Mouse (Mus musculus) left cerebral cortex, adult 11 months (tissue): Measurements from ENCODE around the gene Ints14.

Experiments
- DNase-seq: peaks from one replicate; pipeline ENCODE4 v3.0.0; 2022; ENCODE audit warnings: low spot score

The Ints14 gene

DNA sequence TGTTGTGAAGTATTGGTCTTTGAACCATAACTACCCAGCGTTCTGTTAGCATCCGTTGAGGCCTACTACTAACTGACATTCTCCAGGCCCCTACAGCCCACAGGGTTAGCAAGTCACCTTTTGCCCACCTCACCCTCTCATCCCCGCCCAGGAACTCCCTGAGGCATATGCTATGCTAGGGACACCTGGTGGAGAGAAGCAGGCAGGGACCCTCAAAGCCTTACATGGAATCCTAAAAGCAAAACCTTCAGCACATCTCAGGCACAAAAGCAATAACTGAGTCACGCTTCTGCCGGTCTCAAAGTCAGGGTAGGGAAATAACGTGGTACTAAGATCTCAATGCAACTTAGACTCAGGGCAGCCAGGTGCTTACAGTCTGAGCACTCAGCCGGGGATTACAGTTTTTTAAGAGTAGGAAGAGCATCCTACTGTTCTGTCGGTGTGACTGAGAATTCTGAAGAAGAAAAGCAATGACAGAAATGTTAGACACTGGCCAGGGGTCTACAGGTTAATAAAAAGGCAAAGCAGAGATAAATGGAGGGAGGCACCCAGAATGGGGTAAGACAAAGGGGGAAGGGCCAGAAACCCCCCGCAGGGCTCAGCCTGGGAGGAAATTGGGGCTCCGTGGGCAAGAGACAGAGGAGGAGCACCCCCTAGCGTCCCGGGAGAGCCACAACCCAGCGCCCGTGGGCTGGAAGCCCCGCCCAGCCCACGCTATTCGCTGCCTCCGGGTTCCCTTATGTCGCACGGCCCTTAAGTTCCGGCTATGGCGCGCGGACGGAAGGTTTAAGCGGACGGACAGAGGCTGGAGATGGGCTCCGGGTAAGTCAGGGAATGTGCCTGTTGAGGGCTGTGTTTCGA lies at the start of gene Ints14:
Gene Ints14, plus strand, starts transcription at position 789 of the 861 bp plus-strand sequence.
- peak; percentile 91 for DNase-seq

DNA sequence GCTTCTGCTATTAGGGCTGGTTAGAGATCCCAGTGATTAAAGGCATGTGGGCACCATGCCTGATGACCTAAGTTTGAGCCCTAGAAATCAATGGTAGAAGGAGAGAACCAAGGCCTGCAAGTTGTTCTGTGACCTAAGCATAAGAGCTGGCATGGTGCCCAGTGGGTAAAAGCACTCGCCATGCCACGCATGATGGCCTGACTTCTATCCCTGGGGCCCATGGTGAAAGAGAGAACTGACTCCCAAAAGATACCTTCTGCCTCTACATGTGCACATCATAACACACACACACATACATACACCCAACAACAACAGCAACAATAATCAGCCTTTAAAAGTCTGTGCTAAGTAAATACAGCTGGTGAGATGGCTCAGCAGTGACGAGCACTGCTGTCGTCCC lies 47.3 kb upstream of the Ints14 start:
- no peak for DNase-seq

GRCm38 (mm10) chr9:64913973-64914372 lies 46.7 kb upstream of the Ints14 start:
- DNase-seq, result no peak

DNA sequence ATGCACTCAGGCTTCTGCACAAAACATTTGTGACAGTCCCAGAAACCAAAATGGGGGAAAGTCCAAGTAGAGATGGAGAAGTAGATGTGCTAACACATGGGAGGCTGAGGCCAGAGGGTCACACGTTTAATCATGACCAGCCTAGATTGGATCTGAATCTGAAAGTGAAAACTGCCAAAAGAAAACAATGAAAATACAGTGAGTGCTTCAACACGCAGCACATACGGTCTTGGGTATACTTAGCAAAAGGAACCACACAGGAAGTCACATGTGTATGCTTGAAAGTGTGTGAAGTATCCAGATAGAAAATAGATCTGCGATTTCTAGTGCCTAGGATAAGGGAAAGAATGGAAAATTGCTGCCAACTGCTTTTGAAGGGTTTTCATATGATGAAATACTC lies 46.1 kb upstream of the Ints14 start:
- no peak for DNase-seq

DNA sequence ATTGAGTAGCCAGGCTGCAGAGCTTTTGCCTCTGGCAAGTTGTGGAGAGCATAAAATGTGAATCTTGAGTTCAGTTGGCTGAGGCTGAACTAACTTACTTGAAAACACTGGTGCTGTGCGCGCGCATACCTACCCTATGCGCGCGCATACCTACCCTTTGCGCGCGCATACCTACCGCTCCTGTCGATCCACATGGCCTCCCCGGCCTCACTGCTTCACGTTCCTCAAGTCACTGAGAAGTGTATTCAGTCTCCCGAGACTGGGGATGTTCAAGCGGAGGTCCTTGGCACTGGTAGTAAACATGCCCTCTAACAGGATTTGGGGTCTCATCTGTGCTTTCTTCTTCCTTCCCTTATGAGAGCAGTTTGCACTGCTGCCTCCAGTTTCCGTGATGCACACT lies 42.1 kb upstream of the Ints14 start:
- DNase-seq, result no peak

DNA sequence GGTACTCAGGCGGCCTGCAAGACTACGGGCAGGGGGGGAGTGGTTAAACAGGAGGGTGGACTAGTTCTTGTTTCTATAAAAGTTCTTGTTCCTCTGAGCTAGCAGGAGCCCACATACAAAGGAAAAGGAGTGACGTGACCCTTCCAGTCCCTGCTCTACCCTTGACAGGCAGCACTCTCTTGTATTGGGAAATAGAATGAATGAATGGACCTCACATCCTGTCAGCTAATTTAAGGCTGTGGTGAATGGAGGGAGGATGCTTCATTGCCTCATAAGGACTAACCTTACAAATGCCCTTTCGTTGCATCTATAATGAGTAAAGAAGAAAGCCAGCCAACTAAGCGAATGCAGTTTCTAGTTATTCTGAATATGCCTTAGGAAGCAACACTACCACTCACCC lies 34.9 kb upstream of the Ints14 start:
- no peak for DNase-seq

DNA sequence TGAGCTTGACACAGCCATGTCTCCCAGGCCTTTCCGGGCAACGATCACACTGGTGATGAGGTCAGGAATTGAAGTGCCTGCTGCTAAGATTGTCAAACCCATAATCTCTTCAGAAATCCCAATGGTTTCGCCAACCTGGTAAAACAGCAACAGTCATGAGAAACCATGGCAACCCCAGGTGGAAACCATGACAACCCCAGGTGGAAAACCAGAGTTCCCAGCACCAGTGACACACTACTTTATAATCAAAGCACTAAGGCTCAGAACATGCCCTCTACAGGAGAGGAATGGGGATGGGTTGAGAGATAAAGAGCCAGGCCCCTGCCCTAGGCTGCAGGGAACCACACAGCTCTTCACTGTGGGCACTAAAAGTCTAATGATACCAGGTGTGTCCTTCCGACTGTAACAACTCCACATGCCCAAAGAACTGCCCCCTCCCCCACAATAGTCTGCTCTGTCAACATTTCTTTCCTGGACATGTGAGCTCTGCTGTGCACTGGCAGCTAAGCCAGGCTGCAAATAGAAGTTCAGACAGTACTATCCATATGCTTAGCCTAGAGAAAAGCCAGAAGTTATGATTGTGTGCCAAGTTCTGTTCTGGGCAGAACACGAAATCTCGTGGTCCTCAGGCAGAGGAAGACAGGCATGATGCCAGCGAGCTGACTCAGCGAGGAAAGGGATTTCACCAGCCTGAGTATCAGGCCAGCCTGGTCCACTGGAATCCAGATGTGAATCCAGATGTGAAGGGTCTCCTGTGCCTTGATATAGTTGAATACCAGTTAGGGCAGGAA lies 34.3 kb upstream of the Ints14 start:
- DNase-seq, result peak; percentile 80

DNA sequence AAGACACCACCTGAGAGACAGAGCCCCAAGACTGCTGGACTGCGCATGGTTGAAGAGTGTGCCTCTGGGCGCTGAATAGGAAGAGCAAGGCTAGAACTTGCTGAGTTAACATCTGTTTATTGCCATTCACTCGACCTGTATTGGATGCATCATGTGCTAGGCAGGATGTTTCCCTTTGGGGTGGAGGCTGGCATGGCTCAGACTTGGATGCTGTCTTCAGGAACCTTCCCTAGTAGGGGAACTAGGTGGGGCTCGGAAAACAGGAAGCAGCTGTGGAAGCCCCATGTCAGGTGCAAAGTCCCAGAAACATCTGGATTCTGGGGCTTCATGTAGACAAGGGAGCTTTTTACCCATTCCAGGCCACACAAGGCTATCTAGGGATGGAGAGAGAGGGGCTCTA lies 30.4 kb upstream of the Ints14 start:
- DNase-seq, result no peak

DNA sequence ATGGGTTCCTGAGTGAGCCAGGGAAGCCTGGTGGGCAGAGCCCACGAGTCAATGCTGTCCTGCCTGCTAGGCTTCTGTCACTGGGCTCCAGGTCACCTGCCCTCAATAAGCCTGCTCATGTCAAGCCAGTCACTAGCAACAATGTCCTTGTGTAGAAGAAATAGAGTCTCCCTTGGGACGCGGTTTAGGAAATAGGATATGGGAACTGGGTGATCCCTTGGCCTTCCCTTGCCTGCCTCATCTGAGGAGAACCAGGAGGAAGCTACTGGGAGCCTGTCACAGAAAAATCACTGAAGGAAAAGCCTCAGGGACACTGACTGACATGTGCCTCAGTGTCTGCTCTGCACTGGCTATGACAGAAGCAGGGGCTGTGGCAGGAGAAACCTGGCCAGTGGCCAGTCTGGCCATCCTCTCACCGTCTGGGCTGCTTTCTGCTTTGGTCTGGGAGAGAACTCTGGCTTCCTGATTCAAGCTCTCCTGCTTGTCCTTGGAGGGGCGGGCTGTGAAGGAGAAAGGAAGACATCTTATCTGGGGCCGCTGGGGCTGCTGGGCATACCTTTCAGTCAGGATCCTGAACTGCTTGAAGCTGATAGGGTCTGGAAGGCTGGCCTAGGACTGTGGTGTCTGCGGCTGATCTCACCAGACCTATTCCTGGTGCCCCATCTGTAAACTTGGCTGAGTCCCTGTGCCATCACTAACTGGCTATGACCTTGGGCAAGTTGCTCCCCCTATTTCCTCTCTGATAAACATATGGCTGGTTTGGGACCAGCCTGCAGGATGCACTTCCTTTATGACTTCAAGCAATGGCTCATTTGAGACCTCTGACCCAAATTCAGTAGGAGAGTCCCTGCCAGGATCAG lies 28.7 kb upstream of the Ints14 start:
- no peak for DNase-seq

DNA sequence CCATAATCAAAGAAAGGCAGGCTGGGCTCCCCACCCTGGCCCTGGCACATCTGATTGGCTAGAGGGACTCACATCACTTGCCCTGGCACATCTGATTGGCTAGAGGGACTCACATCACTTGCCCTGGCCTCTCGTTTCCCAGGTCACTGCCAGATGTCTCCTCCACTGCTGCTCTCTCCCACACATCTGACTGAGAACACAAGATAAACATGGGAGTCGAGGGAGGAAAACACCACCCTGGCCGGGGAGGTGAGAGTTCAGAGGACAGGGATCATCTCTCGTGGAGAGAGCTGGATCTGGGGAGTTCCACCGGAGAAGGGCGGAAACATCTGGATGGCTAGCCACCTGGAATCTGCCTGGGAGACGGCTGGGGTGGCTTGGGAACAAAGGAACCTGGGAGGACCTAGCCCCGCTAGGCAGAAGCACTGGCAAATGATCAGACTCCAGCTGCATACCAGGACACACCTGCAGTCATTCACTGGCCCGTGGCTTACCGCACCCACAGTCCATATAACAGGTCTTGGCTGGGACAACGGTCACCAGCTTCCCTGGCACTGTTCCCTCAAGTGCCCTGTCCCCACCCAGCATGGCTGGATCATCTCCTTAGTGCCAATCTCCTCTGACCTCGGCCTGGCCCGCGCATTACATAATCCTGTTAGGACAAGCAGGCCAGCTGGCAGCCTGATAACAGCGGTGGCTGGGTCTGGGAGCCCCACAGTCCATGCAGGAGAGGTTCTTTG lies 26.5 kb upstream of the Ints14 start:
- DNase-seq, result no peak

DNA sequence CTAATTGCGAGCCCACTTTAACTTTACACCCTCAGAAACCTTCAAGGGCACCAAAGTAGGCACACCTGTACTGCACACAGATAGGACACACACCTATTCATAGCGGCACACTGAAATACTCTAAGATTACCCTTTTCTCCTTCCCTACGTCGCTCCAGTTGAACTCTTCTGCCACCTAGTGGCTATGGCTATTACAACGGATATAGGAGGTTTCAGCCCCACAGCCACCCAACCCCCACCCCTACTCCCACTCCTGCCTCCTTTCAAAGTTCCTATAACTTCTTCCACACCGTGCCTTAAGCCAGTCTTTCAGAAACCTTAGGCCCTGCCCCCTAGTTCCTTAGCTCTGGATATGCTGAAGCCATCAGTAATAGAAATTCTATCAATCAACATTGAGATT lies 24.2 kb upstream of the Ints14 start:
- peak; percentile 45 for DNase-seq

GRCm38 (mm10) chr9:64937491-64937890 lies 23.2 kb upstream of the Ints14 start:
- DNase-seq, result no peak

DNA sequence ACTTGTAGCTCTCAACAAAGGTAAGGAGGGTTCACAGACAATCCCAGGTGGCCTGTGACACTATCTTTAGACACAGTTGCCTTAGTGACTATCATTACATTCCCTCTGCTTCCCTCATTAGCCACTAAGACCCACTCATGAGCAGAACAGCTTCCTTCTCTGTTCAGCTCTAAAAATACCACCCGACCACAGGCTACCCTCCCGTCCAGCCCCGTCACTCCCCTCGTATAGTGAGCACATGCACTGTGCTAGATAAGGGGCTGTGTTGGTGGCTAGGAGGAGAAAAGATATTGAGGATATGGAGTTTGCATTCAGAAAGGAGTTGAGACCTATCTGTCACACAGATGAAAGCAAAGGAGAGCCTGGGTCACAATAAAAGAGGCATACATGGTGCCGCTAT lies 22.2 kb upstream of the Ints14 start:
- DNase-seq, result no peak

DNA sequence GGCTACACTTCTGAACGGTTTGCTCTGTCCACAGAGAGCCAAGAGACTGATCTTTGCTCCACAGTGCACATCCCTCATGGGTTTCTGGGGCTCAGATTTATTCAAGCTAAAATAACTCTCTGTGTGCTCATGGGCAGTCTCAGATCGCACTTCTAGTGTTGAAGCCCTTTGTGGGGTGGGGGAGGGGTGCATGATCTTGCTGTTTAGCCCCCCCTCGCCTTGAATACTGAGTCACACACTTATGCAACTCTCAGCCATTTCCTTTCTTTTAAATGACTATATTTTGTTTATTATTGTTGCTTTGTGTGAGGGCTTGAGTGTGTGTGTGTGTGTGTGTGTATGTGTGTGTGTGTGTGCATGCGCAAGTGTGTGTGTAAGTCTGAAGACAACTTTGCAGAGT lies 21.4 kb upstream of the Ints14 start:
- DNase-seq, result no peak

DNA sequence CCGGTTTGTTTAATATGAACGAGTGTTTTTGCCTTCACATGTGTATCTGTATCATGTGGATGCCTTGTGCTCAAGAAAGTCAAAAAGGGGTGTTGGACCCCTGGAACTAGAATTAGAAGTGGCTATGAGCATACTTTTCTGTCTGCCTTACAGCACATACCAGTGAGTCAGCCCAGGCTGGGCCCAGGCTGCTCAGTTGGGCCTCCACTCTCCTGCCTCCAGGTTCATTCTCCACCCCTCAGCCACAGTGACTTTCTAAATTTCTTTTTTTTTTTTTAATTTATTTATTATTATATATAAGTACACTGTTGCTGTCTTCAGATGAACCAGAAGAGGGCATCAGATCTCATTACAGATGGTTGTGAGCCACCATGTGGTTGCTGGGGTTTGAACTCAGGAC lies 20.9 kb upstream of the Ints14 start:
- DNase-seq, result no peak

DNA sequence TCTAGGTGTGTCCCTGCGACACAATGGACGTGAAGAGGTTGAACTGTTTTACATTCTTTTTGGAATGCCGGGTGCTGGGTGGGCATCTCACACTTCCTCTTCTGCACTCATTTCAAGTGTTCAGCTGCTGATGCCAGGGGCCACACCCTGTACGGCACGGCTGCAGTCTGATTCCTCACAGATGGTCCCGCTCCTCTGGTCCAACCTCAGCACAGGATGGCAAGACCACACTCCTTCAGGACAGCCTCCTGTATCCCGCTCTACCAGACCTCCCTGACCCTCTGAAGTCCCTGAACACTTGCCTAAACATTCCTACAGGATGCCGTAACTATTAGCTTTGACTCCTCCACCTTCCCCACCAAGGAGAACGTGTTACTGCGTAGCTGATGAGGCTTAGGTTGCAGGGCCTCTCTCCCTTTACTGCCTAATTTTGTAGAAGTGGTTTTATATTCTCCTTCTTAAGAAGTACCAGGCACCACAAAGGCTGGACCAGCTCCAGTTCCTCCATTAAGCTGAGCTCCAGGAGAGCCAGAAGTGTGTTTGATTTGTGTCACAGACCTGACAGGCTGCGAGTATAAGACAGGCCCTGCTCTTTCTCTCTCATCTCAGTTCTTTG lies 19.9 kb upstream of the Ints14 start:
- DNase-seq, result no peak

GRCm38 (mm10) chr9:64941650-64942049 lies 19.1 kb upstream of the Ints14 start:
- DNase-seq, result no peak

DNA sequence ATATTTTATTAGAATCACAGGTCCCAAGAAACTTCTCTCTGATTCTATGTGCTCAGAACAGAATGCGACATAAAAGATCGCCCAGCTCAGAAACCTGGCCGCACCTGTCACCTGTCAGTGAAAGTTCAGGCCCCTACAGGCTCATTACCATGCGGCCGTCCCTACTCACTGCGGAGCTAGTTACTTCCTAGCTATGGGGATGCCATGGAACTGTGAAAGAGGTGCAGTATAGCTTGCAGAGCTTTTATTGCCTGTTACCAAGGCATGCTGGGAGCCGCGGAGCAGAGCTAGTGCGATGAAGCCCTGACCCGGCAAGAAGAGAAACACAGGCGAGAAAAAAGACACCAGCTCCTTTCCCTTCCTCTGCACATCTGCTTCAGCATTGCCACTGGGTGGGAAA lies 16.7 kb upstream of the Ints14 start:
- DNase-seq, result no peak

DNA sequence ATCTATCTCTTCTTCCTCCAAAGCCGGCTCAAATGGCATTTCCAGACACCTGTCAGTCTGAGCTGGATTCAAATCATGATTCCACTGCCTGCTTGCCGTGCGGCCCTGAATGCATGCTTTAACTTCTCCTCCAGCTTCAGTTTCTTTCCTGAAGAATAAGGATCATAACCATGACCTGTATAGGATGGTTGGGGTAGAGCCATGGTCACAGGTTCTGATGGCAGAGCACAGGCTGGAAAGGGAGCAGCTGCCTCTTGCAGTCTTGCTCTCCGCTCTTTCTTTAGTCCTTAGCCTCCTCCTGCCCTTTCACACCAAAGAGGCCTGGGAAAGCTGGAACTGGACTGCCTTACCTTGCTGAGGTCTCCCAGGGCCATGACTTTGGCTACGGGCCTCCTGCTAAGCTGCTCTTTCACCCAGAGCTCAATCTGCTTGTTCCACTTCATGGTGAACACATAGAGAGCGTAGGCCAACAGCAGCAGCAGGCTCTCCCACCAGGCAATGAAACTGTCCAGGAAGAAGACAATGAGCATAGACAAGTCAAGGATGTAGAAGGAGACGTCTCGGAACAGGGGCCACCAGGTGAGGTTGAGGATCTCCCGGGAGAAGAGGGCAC lies 13.1 kb upstream of the Ints14 start:
- DNase-seq, result no peak

DNA sequence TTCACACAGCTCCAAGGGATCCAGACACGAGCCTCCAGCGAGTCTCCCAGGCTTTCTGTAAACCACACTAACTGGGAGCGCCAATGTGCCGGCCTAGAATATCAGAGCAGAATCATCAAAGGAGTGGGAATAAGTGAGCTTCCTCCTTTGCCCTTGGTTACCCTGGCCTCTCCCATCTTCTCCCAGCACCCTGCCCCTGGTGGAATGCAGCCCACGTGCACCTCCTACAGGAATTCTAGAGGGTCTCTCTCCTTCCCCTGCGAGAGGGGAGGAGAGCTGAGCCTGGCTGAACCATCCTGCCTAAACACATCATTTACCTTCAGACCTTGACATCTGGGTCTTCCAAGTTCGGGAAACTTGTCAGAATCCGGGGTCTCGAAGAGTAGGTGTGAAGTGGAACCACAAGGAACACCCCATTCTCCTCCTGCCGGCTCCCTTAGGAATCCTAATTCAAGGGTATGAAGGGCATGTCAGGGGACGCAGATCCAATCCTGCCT lies 9.5 kb upstream of the Ints14 start, which contains the start of gene Slc24a1:
Gene Slc24a1, minus strand, starts transcription at position 447 of the 497 bp plus-strand sequence.
- no peak for DNase-seq

- DNase-seq, result no peak
Observed at GRCm38 (mm10) chr9:64952055-64952454, 8.7 kb upstream of the Ints14 start.
